Mouse (Mus musculus) kidney, postnatal 14 days (tissue): ENCODE data around the gene Olfr30.
"Not testable (repeated sequence)": the region's sequence is repeated elsewhere in the genome, so short reads cannot be mapped to it uniquely, and the experiment has no call there.

Experiments used
- DNase-seq: peaks from one replicate; pipeline ENCODE4 v3.0.0; 2022; ENCODE audit warnings: mixed read lengths

Olfr30 gene

GRCm38 (mm10) chr11:58462170-58462569 is at the start of gene Olfr30:
Olfr30 (minus strand) TSS chr11:58462270.
- DNase-seq = no peak

GRCm38 (mm10) chr11:58509058-58509457 is 47.0 kb upstream of the Olfr30 start:
- DNase-seq = not testable (repeated sequence)

GRCm38 (mm10) chr11:58502472-58502871 is 40.4 kb upstream of the Olfr30 start, which contains the start of gene Olfr331:
Olfr331 (minus strand) TSS chr11:58502572.
- DNase-seq = not testable (repeated sequence)

GRCm38 (mm10) chr11:58499290-58499689 is 37.2 kb upstream of the Olfr30 start:
- no peak for DNase-seq

- DNase-seq = no peak
These were observed 36.7 kb upstream of the Olfr30 start for GRCm38 (mm10) chr11:58498761-58499160.

GRCm38 (mm10) chr11:58492455-58492854 is 30.4 kb upstream of the Olfr30 start, which contains the start of gene Olfr332:
Olfr332 (minus strand) TSS chr11:58492555.
- DNase-seq = no peak

GRCm38 (mm10) chr11:58453592-58453991 is 8.5 kb downstream of the Olfr30 start:
- no peak for DNase-seq

GRCm38 (mm10) chr11:58452759-58453158 is 9.3 kb downstream of the Olfr30 start, which contains the start of gene Lypd9:
Lypd9 (minus strand) TSS chr11:58452923.
- no peak for DNase-seq

GRCm38 (mm10) chr11:58437866-58438265 is 24.2 kb downstream of the Olfr30 start:
- DNase-seq = no peak

- DNase-seq = no peak
These were observed 29.8 kb downstream of the Olfr30 start, which contains the start of gene Gm12253 for GRCm38 (mm10) chr11:58432259-58432658. Gm12253 (plus strand) TSS chr11:58432559.

- no peak for DNase-seq
These were observed 41.3 kb downstream of the Olfr30 start, which contains the start of gene 1810065E05Rik for GRCm38 (mm10) chr11:58420815-58421214. 1810065E05Rik (plus strand) TSS chr11:58421111.

- DNase-seq = no peak
These were observed 43.7 kb downstream of the Olfr30 start for GRCm38 (mm10) chr11:58418336-58418735.

GRCm38 (mm10) chr11:58408066-58408465 is 54.0 kb downstream of the Olfr30 start:
- no peak for DNase-seq
